Mouse (Mus musculus): ENCODE measurements around the gene Zc3h14.

DNA sequence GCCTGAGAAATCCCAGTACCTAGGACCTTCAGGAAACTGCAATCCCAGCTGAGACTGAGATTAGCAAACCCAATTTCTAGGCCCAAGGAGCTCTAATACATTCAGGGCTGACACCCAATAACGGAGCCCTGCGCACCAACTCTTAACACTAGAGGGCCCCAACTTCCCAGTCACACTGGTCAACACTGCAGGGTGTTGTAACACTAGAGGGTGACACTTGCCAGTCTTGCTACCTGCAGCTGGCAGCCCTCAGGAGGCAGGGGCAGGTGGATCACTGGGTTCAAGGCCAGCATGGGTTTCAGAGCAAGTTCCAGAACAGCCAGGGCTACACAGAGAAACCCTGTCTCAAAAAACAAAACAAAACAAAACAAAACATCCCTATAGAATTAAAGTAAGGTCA is 633 bp upstream of the Zc3h14 start:
- peak; percentile 85 for TF ChIP-seq CTCF (IDR thresholded peaks at IDR 0.05; ENCODE audit: control insufficient read depth, insufficient read depth, insufficient read length)
- TF ChIP-seq MAX (IDR thresholded peaks at IDR 0.05), result no peak
- no peak for TF ChIP-seq MYOD1 (IDR thresholded peaks at IDR 0.05; ENCODE audit: control insufficient read depth, insufficient read length, low read depth)
- no peak for TF ChIP-seq USF1 (IDR thresholded peaks at IDR 0.05; ENCODE audit: low read depth)
- TF ChIP-seq MYOG (IDR thresholded peaks at IDR 0.05; ENCODE audit: control insufficient read depth, extremely low read depth, insufficient read length), result no peak

Measured in C2C12 (cell line).